Mouse (Mus musculus): ENCODE results near the gene Ckap5. TPM values are rescaled to one million over a fixed set of nuclear protein-coding genes. Genes with fewer than 3 reads are reported as not detected.

Gene Ckap5
- polyA plus RNA-seq, 1 experiment: 12.6 TPM

GRCm38 (mm10) chr2:91630384-91630783, 103.8 kb downstream of the Ckap5 start:
- no peaks in the 10 kb centered on the region for H3K27me3 ChIP-seq (ENCODE audit: control insufficient read depth, insufficient read depth, insufficient read length)
- no peak overlapping the region for H3K4me2 ChIP-seq (ENCODE audit: low read depth)
- no peaks in the 10 kb centered on the region for H3K36me3 ChIP-seq (ENCODE audit: control insufficient read depth, insufficient read depth)
- H3ac ChIP-seq (ENCODE audit: control insufficient read depth, insufficient read length): no peak overlapping the region
- H3K4me3 ChIP-seq: no peak overlapping the region
- no peaks in the 10 kb centered on the region for H3K79me2 ChIP-seq (ENCODE audit: control insufficient read depth, insufficient read depth)
- no peak for TF ChIP-seq POLR2A (IDR thresholded peaks at IDR 0.05; ENCODE audit: insufficient read length, low read depth)
- TF ChIP-seq MYOG (IDR thresholded peaks at IDR 0.05; ENCODE audit: control insufficient read depth in 1 of 3, insufficient read depth in 1 of 3, insufficient read length in 2 of 3, low read depth in 2 of 3): no peak
- TF ChIP-seq REST (IDR thresholded peaks at IDR 0.05; ENCODE audit: insufficient read depth, insufficient read length): no peak
- no peak for TF ChIP-seq POLR2AphosphoS2 (IDR thresholded peaks at IDR 0.05; ENCODE audit: insufficient read length, low read depth)
- no peak for TF ChIP-seq CEBPB (IDR thresholded peaks at IDR 0.05; ENCODE audit: insufficient read depth, poor library complexity, severe bottlenecking)
- no peak for TF ChIP-seq MAX (IDR thresholded peaks at IDR 0.05; ENCODE audit: low read depth)
- no peak for TF ChIP-seq E2F4 (IDR thresholded peaks at IDR 0.05; ENCODE audit: insufficient read depth)
- no peak for TF ChIP-seq TCF12 (IDR thresholded peaks at IDR 0.05; ENCODE audit: insufficient read depth, poor library complexity, severe bottlenecking)
- TF ChIP-seq SRF (IDR thresholded peaks at IDR 0.05; ENCODE audit: control insufficient read depth, insufficient read length, low read depth): no peak
- no peak for TF ChIP-seq MYOD1 (IDR thresholded peaks at IDR 0.05; ENCODE audit: control insufficient read depth in 1 of 3, insufficient read length in 2 of 3, low read depth in 2 of 3)
- TF ChIP-seq TCF3 (IDR thresholded peaks at IDR 0.05; ENCODE audit: insufficient read length, low read depth): no peak

GRCm38 (mm10) chr2:91631826-91632225, 105.3 kb downstream of the Ckap5 start:
- Histone ChIP-seq H3ac (ENCODE audit: control insufficient read depth, insufficient read length) (no peak overlapping the region), H3K79me2 (ENCODE audit: control insufficient read depth, insufficient read depth) (no peaks in the 10 kb centered on the region), H3K27me3 (ENCODE audit: control insufficient read depth, insufficient read depth, insufficient read length) (no peaks in the 10 kb centered on the region), H3K4me3 (no peak overlapping the region), H3K4me2 (ENCODE audit: low read depth) (peak overlapping the region; percentile 47), H3K36me3 (ENCODE audit: control insufficient read depth, insufficient read depth) (no peaks in the 10 kb centered on the region)
- TF ChIP-seq E2F4 (IDR thresholded peaks at IDR 0.05; ENCODE audit: insufficient read depth) (no peak), REST (IDR thresholded peaks at IDR 0.05; ENCODE audit: insufficient read depth, insufficient read length) (no peak), POLR2AphosphoS2 (IDR thresholded peaks at IDR 0.05; ENCODE audit: insufficient read length, low read depth) (no peak), CEBPB (IDR thresholded peaks at IDR 0.05; ENCODE audit: insufficient read depth, poor library complexity, severe bottlenecking) (no peak), POLR2A (IDR thresholded peaks at IDR 0.05; ENCODE audit: insufficient read length, low read depth) (no peak), SRF (IDR thresholded peaks at IDR 0.05; ENCODE audit: control insufficient read depth, insufficient read length, low read depth) (no peak), MAX (IDR thresholded peaks at IDR 0.05; ENCODE audit: low read depth) (no peak)

- TF ChIP-seq SRF (IDR thresholded peaks at IDR 0.05; ENCODE audit: control insufficient read depth, insufficient read length, low read depth) (no peak), TCF12 (IDR thresholded peaks at IDR 0.05; ENCODE audit: insufficient read depth, poor library complexity, severe bottlenecking) (no peak), MYOG (IDR thresholded peaks at IDR 0.05; ENCODE audit: control insufficient read depth in 1 of 3, insufficient read depth in 1 of 3, insufficient read length in 2 of 3, low read depth in 2 of 3) (peak in 2 of 3 experiments; percentile 21 to 66), MYOD1 (IDR thresholded peaks at IDR 0.05; ENCODE audit: control insufficient read depth in 1 of 3, insufficient read length in 2 of 3, low read depth in 2 of 3) (peak in 2 of 3 experiments; percentile 2 to 39)
- H3ac ChIP-seq (ENCODE audit: control insufficient read depth, insufficient read length): no peak overlapping the region
- H3K4me3 ChIP-seq: peak overlapping the region; percentile 9
- no peaks in the 10 kb centered on the region for H3K27me3 ChIP-seq (ENCODE audit: control insufficient read depth, insufficient read depth, insufficient read length)
- H3K4me2 ChIP-seq (ENCODE audit: low read depth): peak overlapping the region; percentile 47
- no peaks in the 10 kb centered on the region for H3K36me3 ChIP-seq (ENCODE audit: control insufficient read depth, insufficient read depth)
- H3K79me2 ChIP-seq (ENCODE audit: control insufficient read depth, insufficient read depth): no peaks in the 10 kb centered on the region
These were observed 105.8 kb downstream of the Ckap5 start for GRCm38 (mm10) chr2:91632316-91632715.

GRCm38 (mm10) chr2:91633334-91633977, 106.9 kb downstream of the Ckap5 start:
- Histone ChIP-seq H3K4me2 (ENCODE audit: low read depth) (peak overlapping the region; percentile 47), H3K4me3 (peak overlapping the region; percentile 9), H3K27me3 (ENCODE audit: control insufficient read depth, insufficient read depth, insufficient read length) (no peaks in the 10 kb centered on the region), H3ac (ENCODE audit: control insufficient read depth, insufficient read length) (no peak overlapping the region), H3K79me2 (ENCODE audit: control insufficient read depth, insufficient read depth) (no peaks in the 10 kb centered on the region), H3K36me3 (ENCODE audit: control insufficient read depth, insufficient read depth) (no peaks in the 10 kb centered on the region)
- peak; percentile 78 for TF ChIP-seq TCF12 (IDR thresholded peaks at IDR 0.05; ENCODE audit: insufficient read depth, poor library complexity, severe bottlenecking)
- TF ChIP-seq MYOD1 (IDR thresholded peaks at IDR 0.05; ENCODE audit: control insufficient read depth in 1 of 3, insufficient read length in 2 of 3, low read depth in 2 of 3): peak; percentile 82 to 94 (median 91)
- peak; percentile 14 for TF ChIP-seq TCF3 (IDR thresholded peaks at IDR 0.05; ENCODE audit: insufficient read length, low read depth)
- no peak for TF ChIP-seq SRF (IDR thresholded peaks at IDR 0.05; ENCODE audit: control insufficient read depth, insufficient read length, low read depth)
- peak; percentile 84 for TF ChIP-seq USF1 (IDR thresholded peaks at IDR 0.05; ENCODE audit: low read depth)
- TF ChIP-seq REST (IDR thresholded peaks at IDR 0.05; ENCODE audit: insufficient read depth, insufficient read length): no peak
- peak; percentile 39 to 85 (median 61) for TF ChIP-seq MYOG (IDR thresholded peaks at IDR 0.05; ENCODE audit: control insufficient read depth in 1 of 3, insufficient read depth in 1 of 3, insufficient read length in 2 of 3, low read depth in 2 of 3)

GRCm38 (mm10) chr2:91634841-91635240, 108.3 kb downstream of the Ckap5 start:
- TF ChIP-seq REST (IDR thresholded peaks at IDR 0.05; ENCODE audit: insufficient read depth, insufficient read length): no peak
- TF ChIP-seq CEBPB (IDR thresholded peaks at IDR 0.05; ENCODE audit: insufficient read depth, poor library complexity, severe bottlenecking): no peak
- peak; percentile 96 for TF ChIP-seq TCF12 (IDR thresholded peaks at IDR 0.05; ENCODE audit: insufficient read depth, poor library complexity, severe bottlenecking)
- TF ChIP-seq USF1 (IDR thresholded peaks at IDR 0.05; ENCODE audit: low read depth): no peak
- TF ChIP-seq MYOD1 (IDR thresholded peaks at IDR 0.05; ENCODE audit: control insufficient read depth in 1 of 3, insufficient read length in 2 of 3, low read depth in 2 of 3): peak; percentile 68 to 95 (median 94)
- peak; percentile 85 to 94 (median 90) for TF ChIP-seq MYOG (IDR thresholded peaks at IDR 0.05; ENCODE audit: control insufficient read depth in 1 of 3, insufficient read depth in 1 of 3, insufficient read length in 2 of 3, low read depth in 2 of 3)
- TF ChIP-seq MAX (IDR thresholded peaks at IDR 0.05; ENCODE audit: low read depth): no peak
- no peak for TF ChIP-seq POLR2AphosphoS2 (IDR thresholded peaks at IDR 0.05; ENCODE audit: insufficient read length, low read depth)
- TF ChIP-seq TCF3 (IDR thresholded peaks at IDR 0.05; ENCODE audit: insufficient read length, low read depth): peak; percentile 90
- TF ChIP-seq POLR2A (IDR thresholded peaks at IDR 0.05; ENCODE audit: insufficient read length, low read depth): no peak
- no peaks in the 10 kb centered on the region for H3K27me3 ChIP-seq (ENCODE audit: control insufficient read depth, insufficient read depth, insufficient read length)
- H3ac ChIP-seq (ENCODE audit: control insufficient read depth, insufficient read length): no peak overlapping the region
- H3K4me3 ChIP-seq: no peak overlapping the region
- H3K36me3 ChIP-seq (ENCODE audit: control insufficient read depth, insufficient read depth): no peaks in the 10 kb centered on the region
- no peaks in the 10 kb centered on the region for H3K79me2 ChIP-seq (ENCODE audit: control insufficient read depth, insufficient read depth)
- H3K4me2 ChIP-seq (ENCODE audit: low read depth): peak overlapping the region; percentile 27
